In genomic region chr15:82338593-82339112, GRCm38 (mm10) we compare ENCODE assay signal across 8 mouse cellular contexts. TPM values are rescaled to one million over a fixed set of nuclear protein-coding genes. Genes with fewer than 3 reads are reported as not detected.
DNase-seq lines count a peak whose midpoint lies in the region; ATAC-seq and TF ChIP-seq lines count a peak whose summit lies in the region.

Naga (minus strand) TSS chr15:82338925.
Pheta2 (plus strand) TSS chr15:82338942.
Smdt1 (plus strand) TSS chr15:82338959.

- H3K9me3 ChIP-seq in E14TG2a.4 (ENCODE audit: low read length), result no peaks in the 10 kb centered on the region
- H3K9me3 ChIP-seq in forebrain, embryonic 12.5 days, result no peaks in the 10 kb centered on the region
- no peaks in the 10 kb centered on the region for H3K9me3 ChIP-seq in heart, postnatal 0 days (replicated peaks; ENCODE audit: control insufficient read depth, low read length)
- no peaks in the 10 kb centered on the region for H3K9me3 ChIP-seq in liver, embryonic 16.5 days (replicated peaks; ENCODE audit: control insufficient read depth, low read length)
- H3K9me3 ChIP-seq in neural tube, embryonic 13.5 days, result no peaks in the 10 kb centered on the region

- peak within 1 kb of the TSS; percentile 72 for H3K9ac ChIP-seq in forebrain, embryonic 12.5 days
- peak within 1 kb of the TSS; percentile 75 for H3K9ac ChIP-seq in heart, postnatal 0 days (replicated peaks; ENCODE audit: low read depth, low read length)
- H3K9ac ChIP-seq in liver, embryonic 16.5 days (ENCODE audit: low read depth, low read length), result peak within 1 kb of the TSS; percentile 96
- peak within 1 kb of the TSS; percentile 73 for H3K9ac ChIP-seq in neural tube, embryonic 13.5 days

- DNase-seq in c-Kit-positive CD71-positive TER-119-positive erythroid progenitor cells, embryonic 14.5 days (ENCODE audit: low spot score), result peak; percentile 99
- DNase-seq in heart, postnatal 0 days (ENCODE audit: low spot score), result peak; percentile 97
- peak; percentile 98 for DNase-seq in kidney, postnatal 4 days

- H3K4me2 ChIP-seq in forebrain, embryonic 12.5 days, result peak within 1 kb of the TSS; percentile 60
- peak within 1 kb of the TSS; percentile 77 for H3K4me2 ChIP-seq in heart, postnatal 0 days (ENCODE audit: low read depth, low read length)
- H3K4me2 ChIP-seq in liver, embryonic 16.5 days (ENCODE audit: low read depth, low read length), result peak within 1 kb of the TSS; percentile 94
- peak within 1 kb of the TSS; percentile 65 for H3K4me2 ChIP-seq in neural tube, embryonic 13.5 days

- peaks cover 30% of the 10 kb centered on the region for H3K27me3 ChIP-seq in E14TG2a.4 (ENCODE audit: insufficient read depth, low read length)
- peaks cover 26% of the 10 kb centered on the region for H3K27me3 ChIP-seq in forebrain, embryonic 12.5 days
- H3K27me3 ChIP-seq in heart, postnatal 0 days (ENCODE audit: control insufficient read depth, insufficient read depth, low read length), result no peaks in the 10 kb centered on the region
- no peaks in the 10 kb centered on the region for H3K27me3 ChIP-seq in liver, embryonic 16.5 days (ENCODE audit: control insufficient read depth, insufficient read depth, low read depth, low read length)
- peaks cover 25% of the 10 kb centered on the region for H3K27me3 ChIP-seq in neural tube, embryonic 13.5 days
- peaks cover 9% of the 10 kb centered on the region for H3K27me3 ChIP-seq in testis, adult 2 months (ENCODE audit: control insufficient read depth, insufficient read depth, low read length)

- H3K36me3 ChIP-seq in E14TG2a.4 (ENCODE audit: insufficient read depth, low read length), result peaks cover 31% of the 10 kb centered on the region
- peaks cover 21% of the 10 kb centered on the region; the same call in 1 of the 2 replicates for H3K36me3 ChIP-seq in forebrain, embryonic 12.5 days (replicated peaks)
- peaks cover 31% of the 10 kb centered on the region for H3K36me3 ChIP-seq in heart, postnatal 0 days (replicated peaks; ENCODE audit: control insufficient read depth, insufficient read depth, low read length)
- peaks cover 36% of the 10 kb centered on the region for H3K36me3 ChIP-seq in liver, embryonic 16.5 days (ENCODE audit: control insufficient read depth, insufficient read depth)
- peaks cover 21% of the 10 kb centered on the region for H3K36me3 ChIP-seq in neural tube, embryonic 13.5 days
- H3K36me3 ChIP-seq in testis, adult 2 months (ENCODE audit: control insufficient read depth, insufficient read depth, low read length), result no peaks in the 10 kb centered on the region

- no peak within 1 kb of the TSS for H3K27ac ChIP-seq in forebrain, embryonic 12.5 days
- peak within 1 kb of the TSS; percentile 81 for H3K27ac ChIP-seq in heart, postnatal 0 days (ENCODE audit: low read depth)
- H3K27ac ChIP-seq in liver, embryonic 16.5 days (ENCODE audit: low read length), result peak within 1 kb of the TSS; percentile 100
- peak within 1 kb of the TSS; percentile 28; the same call in 1 of the 2 replicates for H3K27ac ChIP-seq in neural tube, embryonic 13.5 days (replicated peaks)
- peak within 1 kb of the TSS; percentile 83 for H3K27ac ChIP-seq in testis, adult 2 months (ENCODE audit: control insufficient read depth, insufficient read depth, low read depth, low read length)

- ATAC-seq in forebrain, embryonic 12.5 days (ENCODE audit: low FRiP score), result peak; percentile 93
- ATAC-seq in heart, postnatal 0 days (ENCODE audit: insufficient read depth, low read depth), result peak; percentile 93
- ATAC-seq in liver, embryonic 16.5 days (ENCODE audit: low read depth), result peak; percentile 77
- ATAC-seq in neural tube, embryonic 13.5 days (ENCODE audit: low read depth), result peak; percentile 84

- peaks cover 70% of the 10 kb centered on the region for H3K4me1 ChIP-seq in E14TG2a.4 (replicated peaks; ENCODE audit: low read depth, low read length)
- H3K4me1 ChIP-seq in forebrain, embryonic 12.5 days, result peaks cover 32% of the 10 kb centered on the region
- peaks cover 29% of the 10 kb centered on the region for H3K4me1 ChIP-seq in heart, postnatal 0 days (ENCODE audit: control insufficient read depth, insufficient read depth)
- peaks cover 60% of the 10 kb centered on the region for H3K4me1 ChIP-seq in liver, embryonic 16.5 days (ENCODE audit: control insufficient read depth, low read depth, low read length)
- peaks cover 39% of the 10 kb centered on the region for H3K4me1 ChIP-seq in neural tube, embryonic 13.5 days (replicated peaks)
- H3K4me1 ChIP-seq in testis, adult 2 months (ENCODE audit: control insufficient read depth, insufficient read depth, low read length), result peaks cover 39% of the 10 kb centered on the region

- peak; percentile 50 for TF ChIP-seq POLR2A in testis, adult 2 months (IDR thresholded peaks at IDR 0.05; ENCODE audit: control insufficient read depth, low read depth, low read length)

- TF ChIP-seq EP300 in heart, postnatal 0 days (IDR thresholded peaks at IDR 0.05; ENCODE audit: low read depth), result no peak

- H3K4me3 ChIP-seq in E14TG2a.4 (replicated peaks; ENCODE audit: low read length), result peak within 1 kb of the TSS; percentile 82
- H3K4me3 ChIP-seq in forebrain, embryonic 12.5 days (replicated peaks), result peak within 1 kb of the TSS; percentile 50
- peak within 1 kb of the TSS; percentile 81 for H3K4me3 ChIP-seq in heart, postnatal 0 days (ENCODE audit: low read depth, low read length)
- peak within 1 kb of the TSS; percentile 77 for H3K4me3 ChIP-seq in liver, embryonic 16.5 days (ENCODE audit: low read depth, low read length)
- peak within 1 kb of the TSS; percentile 58 for H3K4me3 ChIP-seq in neural tube, embryonic 13.5 days
- peak within 1 kb of the TSS; percentile 94 for H3K4me3 ChIP-seq in testis, adult 2 months (ENCODE audit: control insufficient read depth, low read depth, low read length)

- WGBS in forebrain, embryonic 12.5 days, result under 1% methylated on average over 41 of the region's 41 CpGs
- under 1% methylated on average over 41 of the region's 41 CpGs for WGBS in heart, postnatal 0 days
- WGBS in liver, embryonic 16.5 days (ENCODE audit: insufficient replicate concordance), result under 1% methylated on average over 41 of the region's 41 CpGs
- under 1% methylated on average over 41 of the region's 41 CpGs for WGBS in neural tube, embryonic 13.5 days

- TF ChIP-seq CTCF in E14TG2a.4 (conservative IDR thresholded peaks at IDR 0.05; ENCODE audit: low read length), result no peak
- no peak for TF ChIP-seq CTCF in heart, postnatal 0 days (IDR thresholded peaks at IDR 0.05; ENCODE audit: low read depth)
- no peak for TF ChIP-seq CTCF in testis, adult 2 months (IDR thresholded peaks at IDR 0.05; ENCODE audit: control insufficient read depth, insufficient read depth, insufficient replicate concordance, low read depth, low read length)

RNA-seq across cellular contexts. Expression of gene Naga, which starts in this region (rescaled TPM):
- 20.4 and 20.5 TPM in 2 replicates for polyA plus RNA-seq in forebrain, embryonic 12.5 days (2016; fragmentation: Nextera tagmentation; extraction: Ambion mirVana)
- total RNA-seq in heart, postnatal 0 days (2014; rRNA removed; ENCODE audit: low replicate concordance), result 45.2 and 74.0 TPM in 2 replicates
- 35.4 and 37.5 TPM in 2 replicates for polyA plus RNA-seq in heart, postnatal 0 days (2015; fragmentation: Nextera tagmentation; extraction: Ambion mirVana)
- 48.2 and 51.1 TPM in 2 replicates for polyA plus RNA-seq in liver, embryonic 16.5 days (2015; fragmentation: Nextera tagmentation; extraction: Ambion mirVana)
- 26.5 and 33.4 TPM in 2 replicates for polyA plus RNA-seq in neural tube, embryonic 13.5 days (2015; fragmentation: Nextera tagmentation; extraction: Ambion mirVana)
- polyA plus RNA-seq in testis, adult 2 months (2012; rRNA removed), result 45.3 and 48.9 TPM in 2 replicates

RNA-seq across cellular contexts. Expression of gene Pheta2, which starts in this region (rescaled TPM):
- polyA plus RNA-seq in forebrain, embryonic 12.5 days (2016; fragmentation: Nextera tagmentation; extraction: Ambion mirVana), result 3.0 and 3.6 TPM in 2 replicates
- 1.4 and 2.5 TPM in 2 replicates for total RNA-seq in heart, postnatal 0 days (2014; rRNA removed; ENCODE audit: low replicate concordance)
- 3.6 and 3.9 TPM in 2 replicates for polyA plus RNA-seq in heart, postnatal 0 days (2015; fragmentation: Nextera tagmentation; extraction: Ambion mirVana)
- polyA plus RNA-seq in liver, embryonic 16.5 days (2015; fragmentation: Nextera tagmentation; extraction: Ambion mirVana), result 38.9 and 43.4 TPM in 2 replicates
- 3.0 and 3.7 TPM in 2 replicates for polyA plus RNA-seq in neural tube, embryonic 13.5 days (2015; fragmentation: Nextera tagmentation; extraction: Ambion mirVana)
- polyA plus RNA-seq in testis, adult 2 months (2012; rRNA removed), result 5.0 and 5.5 TPM in 2 replicates

RNA-seq across cellular contexts. Expression of gene Smdt1, which starts in this region (rescaled TPM):
- polyA plus RNA-seq in forebrain, embryonic 12.5 days (2016; fragmentation: Nextera tagmentation; extraction: Ambion mirVana), result 245 and 250 TPM in 2 replicates
- total RNA-seq in heart, postnatal 0 days (2014; rRNA removed; ENCODE audit: low replicate concordance), result 342 and 440 TPM in 2 replicates
- 431 and 450 TPM in 2 replicates for polyA plus RNA-seq in heart, postnatal 0 days (2015; fragmentation: Nextera tagmentation; extraction: Ambion mirVana)
- polyA plus RNA-seq in liver, embryonic 16.5 days (2015; fragmentation: Nextera tagmentation; extraction: Ambion mirVana), result 170 and 175 TPM in 2 replicates
- polyA plus RNA-seq in neural tube, embryonic 13.5 days (2015; fragmentation: Nextera tagmentation; extraction: Ambion mirVana), result 383 and 401 TPM in 2 replicates
- 129 and 140 TPM in 2 replicates for polyA plus RNA-seq in testis, adult 2 months (2012; rRNA removed)
